Mouse (Mus musculus) testis, postnatal 14 days (tissue): ENCODE measurements around the gene Pom121.

Experiments used
- DNase-seq: peaks from one replicate; pipeline ENCODE4 v3.0.0; 2021; ENCODE audit warnings: low spot score

Gene Pom121

DNA sequence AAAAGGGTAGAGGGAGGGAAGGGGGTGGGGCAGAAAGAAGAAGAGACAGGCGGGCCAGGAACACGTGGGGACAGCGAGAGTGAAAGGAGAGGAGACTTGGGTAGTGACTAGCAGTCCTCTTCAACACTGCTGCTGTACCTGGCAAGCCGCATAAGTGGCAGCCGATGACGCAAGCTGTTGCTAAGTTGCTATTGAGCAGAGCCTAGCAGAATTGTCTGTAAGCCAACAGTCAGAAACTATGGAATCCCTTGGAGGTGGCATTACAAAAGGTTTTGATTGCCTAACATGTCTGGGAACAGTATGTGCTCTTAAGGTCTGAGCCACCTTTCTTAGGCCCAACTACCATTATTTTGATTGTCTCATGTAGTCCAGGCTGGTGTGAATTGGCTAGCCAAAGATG lies 26.0 kb downstream of the Pom121 start:
- DNase-seq: no peak

DNA sequence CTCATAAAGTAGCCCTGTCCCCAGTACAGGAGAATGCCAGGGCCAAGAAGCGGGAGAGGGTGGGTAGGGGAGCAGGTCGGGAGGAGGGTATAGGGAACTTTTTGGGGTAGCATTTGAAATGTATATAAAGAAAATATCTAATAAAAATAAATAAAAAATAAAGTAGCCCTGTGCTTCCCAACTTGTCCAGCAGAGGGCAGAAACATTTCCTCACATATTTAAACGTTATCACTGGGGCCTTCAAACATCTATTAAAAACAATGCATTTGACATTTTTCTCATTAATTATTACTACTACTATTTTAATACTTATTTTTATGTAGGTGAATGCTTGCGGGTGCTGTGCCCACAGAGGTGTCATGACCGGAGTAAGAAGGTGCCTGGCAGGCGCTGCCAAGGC lies 26.5 kb downstream of the Pom121 start:
- no peak for DNase-seq

DNA sequence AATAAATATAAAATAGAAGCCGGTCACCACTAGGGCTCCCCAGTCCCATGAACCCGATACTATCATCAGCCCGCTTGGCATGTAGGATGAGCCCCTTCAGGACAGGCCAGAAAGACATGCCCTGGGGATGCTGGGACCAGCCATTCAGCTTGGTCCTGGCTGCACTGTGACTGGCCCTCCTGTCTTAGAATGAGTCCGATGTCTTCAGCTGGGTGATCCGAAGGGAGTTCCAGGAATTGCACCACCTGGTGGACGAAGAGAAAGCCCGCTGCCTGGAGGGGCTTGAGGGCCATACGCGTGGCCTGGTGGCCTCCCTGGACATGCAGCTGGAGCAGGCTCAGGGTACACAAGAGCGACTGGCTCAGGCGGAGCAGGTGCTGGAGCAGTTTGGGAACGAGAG lies 30.8 kb downstream of the Pom121 start:
- no peak for DNase-seq

DNA sequence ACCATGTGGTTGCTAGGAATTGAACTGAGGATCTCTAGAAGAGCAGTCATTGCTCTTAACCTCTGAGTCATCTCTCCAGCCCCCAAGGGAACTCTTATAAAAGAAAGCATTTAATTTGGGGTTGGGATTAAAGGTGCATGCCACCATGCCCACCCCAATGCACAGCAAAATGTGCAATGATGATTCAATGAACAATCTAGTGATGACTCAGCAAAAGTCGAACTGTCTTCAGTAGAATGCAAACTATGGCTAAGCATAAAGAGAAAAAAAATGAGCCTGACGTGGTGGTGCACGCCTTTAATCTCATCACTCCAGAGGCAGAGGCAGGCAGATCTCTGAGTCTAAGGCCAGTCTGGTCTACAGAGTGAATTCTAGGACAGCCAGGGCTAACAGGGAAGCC lies 31.8 kb downstream of the Pom121 start:
- no peak for DNase-seq

DNA sequence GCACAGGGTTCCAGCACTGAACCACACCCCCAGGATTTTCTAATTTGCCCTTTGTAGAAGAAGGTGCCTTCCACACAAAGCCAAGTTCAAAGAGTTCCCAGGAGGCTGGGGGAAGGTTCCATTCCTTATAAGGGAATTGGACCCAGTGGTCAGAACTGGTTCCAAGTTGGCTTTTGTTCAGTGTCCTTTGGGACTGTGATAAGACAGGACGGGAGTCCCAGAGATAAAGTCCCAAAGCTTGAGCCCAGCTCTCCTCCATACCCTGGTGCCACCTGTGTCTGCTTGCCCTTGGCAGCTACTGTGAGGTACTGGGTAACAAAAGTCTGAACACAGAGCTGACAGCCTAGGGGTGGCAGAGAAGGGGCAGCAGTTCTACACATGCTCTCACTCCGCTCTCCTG lies 34.6 kb downstream of the Pom121 start:
- DNase-seq: peak; percentile 81

DNA sequence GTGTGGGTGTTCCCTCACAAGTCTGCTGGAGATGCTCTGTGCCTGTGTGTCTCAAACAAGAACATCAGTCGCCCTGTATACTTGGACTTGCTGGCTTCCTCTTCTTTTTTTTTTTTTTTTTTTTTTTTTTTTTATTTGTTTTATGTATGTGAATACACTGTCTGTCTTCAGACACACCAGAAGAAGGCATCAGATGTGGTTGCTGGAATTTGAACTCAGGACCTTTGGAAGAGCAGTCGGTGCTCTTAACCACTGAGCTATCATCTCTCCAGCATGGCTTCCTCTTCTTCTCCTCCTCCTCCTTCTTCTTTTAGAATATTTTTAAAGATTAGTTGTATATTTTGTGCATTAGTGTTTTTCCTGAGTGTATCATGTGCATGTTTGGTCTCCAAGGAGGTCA lies 36.8 kb downstream of the Pom121 start:
- DNase-seq: peak; percentile 64

DNA sequence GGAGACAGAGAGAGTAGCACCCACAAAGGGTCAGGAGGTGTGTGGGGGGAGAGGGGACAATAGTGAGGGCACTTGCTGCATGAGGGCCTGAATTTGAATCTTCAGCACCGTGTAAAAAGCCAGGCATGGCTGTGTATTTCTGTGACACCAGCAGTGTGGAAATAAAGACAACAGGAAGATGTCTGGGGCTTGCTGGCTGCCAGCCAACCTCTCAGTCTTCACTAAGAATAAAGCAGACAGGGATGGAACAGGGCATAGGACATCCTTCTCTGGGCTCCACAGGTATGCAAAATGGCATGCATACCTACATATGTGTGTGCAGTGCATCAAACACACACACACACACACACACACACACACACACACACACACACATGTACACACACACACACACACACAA lies 38.3 kb downstream of the Pom121 start:
- no peak for DNase-seq

DNA sequence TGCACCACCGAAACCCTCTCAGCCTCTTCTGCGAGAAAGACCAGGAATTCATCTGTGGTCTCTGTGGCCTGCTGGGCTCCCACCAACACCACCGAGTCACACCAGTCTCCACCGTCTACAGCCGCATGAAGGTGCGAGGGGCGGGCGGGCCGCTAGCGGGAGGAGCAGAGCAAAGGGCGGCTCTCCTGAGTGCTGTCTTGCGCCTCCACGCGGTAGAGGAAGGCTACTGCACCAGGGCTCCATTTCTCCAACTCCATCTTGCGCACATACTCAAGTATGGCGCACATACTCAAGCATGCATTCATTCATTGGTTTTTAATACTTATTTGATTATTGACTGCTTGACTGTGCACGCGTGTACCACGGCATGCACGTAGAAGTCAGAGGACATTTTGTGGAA lies 40.8 kb downstream of the Pom121 start:
- DNase-seq: peak; percentile 77

DNA sequence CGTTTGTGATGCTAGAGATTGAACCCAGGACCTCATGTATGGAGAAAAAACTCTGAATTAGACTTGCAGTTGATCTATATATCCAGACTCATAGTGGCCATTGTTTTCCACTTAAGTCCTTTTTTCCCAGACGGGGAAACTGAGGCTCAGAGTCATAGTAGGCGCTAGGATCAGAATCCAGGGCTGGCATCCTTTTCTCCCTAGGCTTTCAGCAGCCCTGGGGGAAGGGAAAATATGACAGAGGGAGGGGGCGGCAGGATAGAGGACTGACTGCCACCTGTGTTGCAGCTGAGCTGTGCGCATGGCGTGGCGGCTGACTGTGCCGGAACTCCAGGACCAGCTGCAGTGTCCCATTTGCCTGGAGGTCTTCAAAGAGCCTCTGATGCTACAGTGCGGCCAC lies 41.4 kb downstream of the Pom121 start, which contains the start of gene Trim50:
Trim50 (plus strand) TSS at position 301 of the 400 bp plus-strand sequence.
- DNase-seq: no peak

DNA sequence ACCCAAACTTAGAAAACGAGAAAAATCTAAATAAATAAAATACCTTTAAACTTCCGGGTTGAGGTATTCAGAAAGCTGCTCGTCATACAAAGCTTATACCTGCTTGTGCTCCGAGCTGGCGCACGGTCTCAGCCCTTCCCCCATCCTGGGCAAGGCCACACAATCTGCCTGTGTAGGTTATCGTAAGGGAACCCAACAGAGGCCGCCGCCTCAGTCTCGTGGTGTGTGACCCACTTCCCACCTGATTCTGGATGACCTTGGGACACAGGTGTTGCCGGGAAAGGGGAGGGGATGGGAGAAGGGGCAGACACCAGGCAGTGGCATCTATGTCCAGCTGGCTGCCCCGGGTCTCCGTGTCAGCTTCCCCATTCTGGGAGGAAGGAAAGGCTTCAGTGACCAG lies 42.7 kb downstream of the Pom121 start:
- DNase-seq: no peak

DNA sequence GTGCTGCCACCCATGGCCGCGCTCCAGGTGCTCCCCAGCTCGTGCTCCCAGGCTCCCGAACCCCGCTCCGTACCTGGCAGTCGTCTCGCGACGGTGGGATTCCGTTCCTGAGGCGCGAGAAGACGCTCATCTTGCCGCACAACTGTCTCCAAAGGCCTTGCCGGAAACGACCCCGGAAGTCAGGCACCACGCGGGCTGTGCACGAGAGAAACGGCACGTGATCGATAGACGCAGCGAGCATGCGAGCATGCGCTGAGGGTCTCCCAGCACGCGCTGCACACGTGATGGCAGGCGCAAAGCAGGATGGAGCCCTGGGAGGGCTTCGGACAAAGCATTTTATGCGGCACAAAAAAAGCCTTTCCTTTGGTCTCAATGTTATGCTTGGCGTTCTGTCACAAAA lies 44.5 kb downstream of the Pom121 start, which contains the start of gene Fkbp6:
Fkbp6 (minus strand) TSS at position 183 of the 400 bp plus-strand sequence.
- DNase-seq: peak; percentile 92

DNA sequence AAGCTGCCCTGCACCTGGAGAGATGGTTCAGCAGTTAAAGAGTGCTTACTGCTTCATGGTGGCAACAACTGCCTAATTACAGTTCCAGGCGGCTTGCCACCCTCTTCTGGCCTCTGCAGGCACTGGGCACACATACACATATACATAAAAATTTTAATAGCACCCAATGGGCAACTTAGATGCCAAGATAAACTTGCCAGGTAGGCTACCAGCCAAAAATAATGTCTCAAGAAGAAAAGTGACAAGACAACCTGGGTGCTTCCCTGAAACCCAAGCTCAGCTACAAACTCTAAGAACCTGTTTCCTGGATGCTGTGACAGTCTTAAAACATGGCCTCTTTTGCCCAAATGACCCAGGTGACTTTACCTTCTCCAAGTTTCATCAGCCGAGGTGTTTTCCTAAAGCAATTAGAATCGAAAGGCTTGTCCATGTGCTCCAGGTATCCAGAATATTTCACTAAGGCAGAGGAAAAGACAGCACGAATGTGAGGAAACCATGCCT lies 46.8 kb downstream of the Pom121 start:
- no peak for DNase-seq

DNA sequence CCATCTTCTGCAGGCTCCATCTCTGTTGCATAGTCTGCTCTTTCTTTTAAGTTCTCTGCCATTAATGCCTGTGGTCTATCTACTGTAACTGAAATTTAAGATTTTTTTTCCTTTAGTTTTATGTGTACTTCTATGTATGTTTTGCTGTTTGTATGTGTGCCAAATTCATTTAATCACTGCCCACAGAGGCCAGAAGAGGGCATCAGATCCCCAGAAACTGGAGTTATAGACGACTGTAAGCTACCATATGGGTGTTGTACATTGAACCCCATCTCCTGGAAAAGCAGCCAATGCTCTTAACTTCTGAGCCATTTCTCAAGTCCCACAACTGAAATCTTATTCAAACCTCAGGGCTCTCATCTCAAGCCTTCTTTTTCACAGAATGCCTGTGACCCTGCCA lies 47.9 kb downstream of the Pom121 start:
- no peak for DNase-seq

DNA sequence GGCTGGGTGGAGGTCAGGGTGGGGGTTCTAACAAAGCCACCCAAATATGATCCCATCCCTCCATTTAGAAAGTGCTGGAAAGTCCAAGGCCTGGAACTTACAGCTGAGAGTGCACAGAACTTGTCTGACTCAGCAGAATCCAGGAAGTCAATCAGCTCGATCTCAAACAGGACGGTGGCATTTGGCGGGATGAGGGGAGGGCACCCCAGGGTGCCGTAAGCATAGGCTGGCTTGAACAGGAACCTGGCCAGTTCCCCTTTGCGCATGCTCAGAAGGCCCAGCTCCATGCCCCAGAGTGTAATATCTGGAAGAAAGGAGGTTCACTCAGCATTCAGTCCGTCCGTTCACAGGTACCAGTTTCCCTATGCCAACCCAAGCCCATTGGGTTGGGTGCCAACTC lies 48.4 kb downstream of the Pom121 start:
- no peak for DNase-seq

DNA sequence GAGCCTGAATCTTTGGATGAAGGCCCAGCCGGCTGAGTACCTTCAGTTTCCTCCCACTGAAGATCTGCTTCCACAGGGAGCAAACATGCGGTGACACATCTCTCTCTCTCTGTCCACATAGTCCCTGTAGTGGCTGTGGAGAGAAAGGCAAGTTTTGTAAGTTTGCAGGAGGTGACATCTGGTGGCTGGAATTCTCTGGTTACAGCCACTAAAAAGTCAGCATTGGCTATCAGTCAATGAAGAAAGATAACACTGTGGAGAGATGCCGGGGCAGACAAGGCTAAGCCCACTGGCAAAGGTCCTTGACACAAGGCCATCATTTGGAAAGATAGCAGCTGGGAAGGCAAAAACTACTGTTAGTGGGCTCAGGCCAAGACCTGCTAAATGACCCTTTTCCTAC lies 56.8 kb downstream of the Pom121 start:
- DNase-seq: no peak

DNA sequence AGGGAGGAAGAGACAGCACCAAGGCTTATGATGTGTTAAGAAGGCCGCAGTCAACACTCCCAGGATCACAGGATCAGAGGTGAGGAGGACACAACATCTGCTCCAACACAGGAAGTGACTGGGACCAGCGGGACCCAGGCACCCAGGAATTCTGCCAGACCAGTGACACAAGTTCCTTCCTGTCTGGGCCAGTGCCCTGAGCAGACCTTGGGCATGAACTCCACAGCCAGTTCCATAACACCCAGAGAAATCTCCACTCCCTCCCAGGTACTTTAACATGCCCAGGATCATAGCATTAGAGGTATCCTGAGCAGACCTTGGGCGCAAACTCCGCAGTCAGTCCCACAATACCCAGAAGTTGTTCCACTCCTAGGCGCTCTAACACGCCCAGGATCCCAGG lies 63.2 kb downstream of the Pom121 start:
- no peak for DNase-seq

DNA sequence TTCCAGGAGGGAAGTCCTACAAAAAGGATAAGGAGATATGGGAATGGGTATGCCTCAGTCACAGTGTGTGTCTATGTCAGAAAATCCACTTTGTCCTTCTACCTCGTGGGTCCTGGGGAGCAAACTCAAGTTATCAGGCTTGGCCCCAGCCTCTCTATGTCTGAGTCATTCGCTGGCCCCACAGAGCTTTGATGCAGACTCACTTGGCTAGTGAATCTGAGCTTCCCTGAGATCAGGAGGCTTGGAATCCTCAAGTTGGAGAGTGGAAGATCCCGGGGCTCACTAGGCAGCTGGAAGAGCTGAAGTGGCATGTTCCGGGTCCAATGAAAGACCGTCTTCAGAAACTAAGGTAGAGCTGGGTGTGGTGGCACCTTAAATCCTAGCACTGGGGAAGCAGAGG lies 64.1 kb downstream of the Pom121 start:
- DNase-seq: no peak

DNA sequence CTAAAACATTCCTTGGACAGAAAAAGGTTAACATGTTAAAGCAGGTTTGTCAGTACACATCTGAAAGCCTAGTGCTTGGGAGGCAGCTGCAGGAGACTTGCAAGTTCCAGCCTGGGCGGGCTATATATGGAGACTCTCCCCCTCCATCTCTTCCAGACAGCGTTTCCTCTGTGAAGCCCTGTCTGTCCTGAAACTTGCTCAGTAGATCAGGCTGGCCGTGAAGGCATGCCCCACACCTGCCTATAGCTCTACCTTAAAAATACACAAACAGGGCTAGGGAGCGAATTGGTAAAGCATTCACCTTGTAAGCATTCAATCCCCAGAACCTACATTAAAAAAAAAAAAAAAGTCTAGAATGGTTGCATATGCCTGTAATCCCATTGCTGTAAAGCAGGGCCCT lies 64.9 kb downstream of the Pom121 start:
- DNase-seq: no peak
